Mouse (Mus musculus): ENCODE measurements around the gene Apoc3. TPM values are rescaled to one million over a fixed set of nuclear protein-coding genes. Genes with fewer than 3 reads are reported as not detected.

The Apoc3 gene
- total and polyA plus RNA-seq, 3 experiments: not detected

GRCm38 (mm10) chr9:46246752-46247324 is 11.4 kb upstream of the Apoc3 start:
- Histone ChIP-seq H3K36me3 (replicated peaks in 1 of 2; ENCODE audit: control insufficient read depth in 1 of 2, insufficient read depth in 1 of 2, low read length in 1 of 2) (no peaks in the 10 kb centered on the region), H3K9me3 (replicated peaks; ENCODE audit: low read length) (no peaks in the 10 kb centered on the region), H3K4me2 (ENCODE audit: insufficient read depth, low read depth, poor library complexity, severe bottlenecking) (peak overlapping the region; percentile 77), H3K4me3 (replicated peaks in 1 of 3; ENCODE audit: low read depth in 2 of 3, low read length in 2 of 3, poor library complexity in 1 of 3) (no peak overlapping the region), H3K9ac (ENCODE audit: insufficient read depth, low read depth) (no peak overlapping the region), H3K27ac (ENCODE audit: insufficient read depth, low read depth) (no peak overlapping the region), H3K79me2 (replicated peaks; ENCODE audit: control insufficient read depth, extremely low read depth, insufficient read depth, poor library complexity, severe bottlenecking) (no peaks in the 10 kb centered on the region; the same call in 1 of the 2 replicates), H3K27me3 (replicated peaks) (peaks cover 15% of the 10 kb centered on the region), H3K4me1 (ENCODE audit: control insufficient read depth in 1 of 2, insufficient read depth in 2 of 2) (no peaks in the 10 kb centered on the region; a peak in 1 of 4 replicates)
- in situ Hi-C loops (cut with MboI; ENCODE audit: low pct_ligation_motif_present, low pct_unique_long_range_greater_than_20kb, low sequenced_read_pairs): loop anchor here (10.0 kb wide), 1 partner anchor 252 kb away; no protein-coding TSS in a partner anchor
- TF ChIP-seq USF2 (conservative IDR thresholded peaks at IDR 0.05; ENCODE audit: low read depth, low read length): no peak
- peak; percentile 34; the same call in 1 of the 2 replicates for TF ChIP-seq JUND (conservative IDR thresholded peaks at IDR 0.05; ENCODE audit: low read depth, low read length)
- TF ChIP-seq RAD21 (IDR thresholded peaks at IDR 0.05; ENCODE audit: low read depth, low read length): peak; percentile 88
- TF ChIP-seq ZNF384 (IDR thresholded peaks at IDR 0.05; ENCODE audit: low read depth, low read length): peak; percentile 76; the same call in 1 of the 2 replicates
- peak in 1 of 2 experiments; percentile 86; a peak in 2 of 4 replicates for TF ChIP-seq CTCF (conservative IDR thresholded peaks at IDR 0.05 in 1 of 2, IDR thresholded peaks at IDR 0.05 in 1 of 2; ENCODE audit: low read depth in 2 of 2, low read length in 2 of 2)
- peak; percentile 17; the same call in 1 of the 2 replicates for TF ChIP-seq ZC3H11A (IDR thresholded peaks at IDR 0.05; ENCODE audit: low read depth, low read length)
- no peak for TF ChIP-seq UBTF (IDR thresholded peaks at IDR 0.05; ENCODE audit: low read depth, low read length)
- TF ChIP-seq SMC3 (IDR thresholded peaks at IDR 0.05; ENCODE audit: low read depth, low read length): peak; percentile 66
- no peak for TF ChIP-seq POLR2A (IDR thresholded peaks at IDR 0.05; ENCODE audit: low read depth, low read length)
- dilution Hi-C loops (cut with MboI; ENCODE audit: extremely low pct_ligation_motif_present, extremely low pct_unique_long_range_greater_than_20kb, low sequenced_read_pairs): no loop called here
- peak; percentile 66 for DNase-seq (ENCODE audit: extremely low read depth)

GRCm38 (mm10) chr9:46243584-46243983 is 8.1 kb upstream of the Apoc3 start:
- Histone ChIP-seq H3K4me1 (ENCODE audit: control insufficient read depth in 1 of 2, insufficient read depth in 2 of 2) (no peaks in the 10 kb centered on the region; a peak in 2 of 4 replicates), H3K27ac (ENCODE audit: insufficient read depth, low read depth) (no peak overlapping the region), H3K79me2 (replicated peaks; ENCODE audit: control insufficient read depth, extremely low read depth, insufficient read depth, poor library complexity, severe bottlenecking) (no peaks in the 10 kb centered on the region; the same call in 1 of the 2 replicates), H3K36me3 (replicated peaks in 1 of 2; ENCODE audit: control insufficient read depth in 1 of 2, insufficient read depth in 1 of 2, low read length in 1 of 2) (no peaks in the 10 kb centered on the region), H3K9me3 (replicated peaks; ENCODE audit: low read length) (no peaks in the 10 kb centered on the region), H3K4me2 (ENCODE audit: insufficient read depth, low read depth, poor library complexity, severe bottlenecking) (no peak overlapping the region), H3K27me3 (replicated peaks) (peaks cover 28% of the 10 kb centered on the region), H3K4me3 (replicated peaks in 1 of 3; ENCODE audit: low read depth in 2 of 3, low read length in 2 of 3, poor library complexity in 1 of 3) (no peak overlapping the region), H3K9ac (ENCODE audit: insufficient read depth, low read depth) (no peak overlapping the region)
- TF ChIP-seq ETS1 (conservative IDR thresholded peaks at IDR 0.05; ENCODE audit: low read depth, low read length): no peak
- no peak for TF ChIP-seq KAT2A (IDR thresholded peaks at IDR 0.05; ENCODE audit: insufficient replicate concordance, low read length)
- no peak for TF ChIP-seq SMC3 (IDR thresholded peaks at IDR 0.05; ENCODE audit: low read depth, low read length)
- no peak for TF ChIP-seq JUN (IDR thresholded peaks at IDR 0.05; ENCODE audit: insufficient read depth, low read depth, low read length)
- no peak for TF ChIP-seq UBTF (IDR thresholded peaks at IDR 0.05; ENCODE audit: low read depth, low read length)
- TF ChIP-seq ZC3H11A (IDR thresholded peaks at IDR 0.05; ENCODE audit: low read depth, low read length): no peak
- no peak for TF ChIP-seq IRF4 (IDR thresholded peaks at IDR 0.05; ENCODE audit: low read depth, low read length)
- TF ChIP-seq RCOR1 (conservative IDR thresholded peaks at IDR 0.05; ENCODE audit: low read depth, low read length): no peak
- no peak for TF ChIP-seq POLR2A (IDR thresholded peaks at IDR 0.05; ENCODE audit: low read depth, low read length)
- TF ChIP-seq BHLHE40 (IDR thresholded peaks at IDR 0.05; ENCODE audit: low read depth, low read length): no peak
- no peak for TF ChIP-seq GABPA (IDR thresholded peaks at IDR 0.05; ENCODE audit: insufficient replicate concordance, low read depth, low read length)
- no peak for TF ChIP-seq MEF2A (IDR thresholded peaks at IDR 0.05; ENCODE audit: borderline replicate concordance, low read depth, low read length)
- no peak for TF ChIP-seq MAZ (IDR thresholded peaks at IDR 0.05; ENCODE audit: low read depth, low read length)
- no peak for TF ChIP-seq CHD2 (IDR thresholded peaks at IDR 0.05; ENCODE audit: low read length)
- TF ChIP-seq ZKSCAN1 (IDR thresholded peaks at IDR 0.05; ENCODE audit: borderline replicate concordance, low read depth, low read length): no peak
- in situ Hi-C loops (cut with MboI; ENCODE audit: low pct_ligation_motif_present, low pct_unique_long_range_greater_than_20kb, low sequenced_read_pairs): loop anchor here (10.0 kb wide), 1 partner anchor 249 kb away; no protein-coding TSS in a partner anchor
- dilution Hi-C loops (cut with MboI; ENCODE audit: extremely low pct_ligation_motif_present, extremely low pct_unique_long_range_greater_than_20kb, low sequenced_read_pairs): no loop called here
- DNase-seq (ENCODE audit: extremely low read depth): no peak

Measured in CH12.LX (cell line).